Mouse (Mus musculus) myocyte (in vitro differentiated cells): Measurements from ENCODE around the gene Sos1. TPM values are rescaled to one million over a fixed set of nuclear protein-coding genes. Genes with fewer than 3 reads are reported as not detected.
A peak's percentile ranks its signal among the peaks of the same experiment; 100 is the strongest.

ENCODE experiments used
- H3K27me3 ChIP-seq: one replicate; pipeline ENCODE4 v1.6.1; 2011; ENCODE audit not compliant: control insufficient read depth, insufficient read depth, insufficient read length
- H3K36me3 ChIP-seq: one replicate; pipeline ENCODE4 v1.6.1; 2011; ENCODE audit not compliant: control insufficient read depth, insufficient read depth
- H3K4me2 ChIP-seq: one replicate; pipeline ENCODE4 v1.6.1; 2011; ENCODE audit warnings: low read depth, control low read depth
- H3K4me3 ChIP-seq: one replicate; pipeline ENCODE4 v1.5.1; 2011; ENCODE audit warnings: mild to moderate bottlenecking, control low read depth, moderate library complexity
- H3K79me2 ChIP-seq: one replicate; pipeline ENCODE4 v1.6.1; 2011; ENCODE audit not compliant: control insufficient read depth, insufficient read depth
- H3ac ChIP-seq: one replicate; pipeline ENCODE4 v1.6.1; 2011; ENCODE audit not compliant: control insufficient read depth, insufficient read length
- CEBPB ChIP-seq: IDR thresholded peaks from 2 replicates; pipeline ENCODE4 v1.6.1; 2011; ENCODE audit warnings: mild to moderate bottlenecking, moderate library complexity; ENCODE audit not compliant: poor library complexity, insufficient read depth, severe bottlenecking
- E2F4 ChIP-seq: IDR thresholded peaks from one replicate; pipeline ENCODE4 v1.6.1; 2011; ENCODE audit warnings: mild to moderate bottlenecking, control low read depth, moderate library complexity; ENCODE audit not compliant: insufficient read depth
- MAX ChIP-seq: IDR thresholded peaks from one replicate; pipeline ENCODE4 v1.6.1; 2011; ENCODE audit warnings: low read depth, mild to moderate bottlenecking, control low read depth
- MYOD1 ChIP-seq, 3 experiments: IDR thresholded peaks; one replicate each; pipeline ENCODE4 v1.6.1; 2011; ENCODE audit warnings: control low read depth in 2 of 3, low read depth in 2 of 3, mild to moderate bottlenecking in 2 of 3, moderate library complexity in 1 of 3; ENCODE audit not compliant: insufficient read length in 2 of 3, control insufficient read depth in 1 of 3
- MYOG ChIP-seq, 3 experiments: IDR thresholded peaks; one replicate each; pipeline ENCODE4 v1.6.1; 2011; ENCODE audit warnings: control low read depth in 2 of 3, low read depth in 2 of 3, mild to moderate bottlenecking in 2 of 3; ENCODE audit not compliant: insufficient read length in 2 of 3, control insufficient read depth in 1 of 3, insufficient read depth in 1 of 3
- POLR2A ChIP-seq: IDR thresholded peaks from one replicate; pipeline ENCODE4 v1.6.1; 2011; ENCODE audit warnings: low read depth, mild to moderate bottlenecking, control low read depth, moderate library complexity; ENCODE audit not compliant: insufficient read length
- POLR2AphosphoS2 ChIP-seq: IDR thresholded peaks from one replicate; pipeline ENCODE4 v1.6.1; 2011; ENCODE audit warnings: low read depth, control low read depth; ENCODE audit not compliant: insufficient read length
- REST ChIP-seq: IDR thresholded peaks from one replicate; pipeline ENCODE4 v1.6.1; 2011; ENCODE audit warnings: mild to moderate bottlenecking, control low read depth, moderate library complexity; ENCODE audit not compliant: insufficient read depth, insufficient read length
- SRF ChIP-seq: IDR thresholded peaks from one replicate; pipeline ENCODE4 v1.6.1; 2011; ENCODE audit warnings: low read depth; ENCODE audit not compliant: control insufficient read depth, insufficient read length
- TCF12 ChIP-seq: IDR thresholded peaks from one replicate; pipeline ENCODE4 v1.6.1; 2011; ENCODE audit warnings: mild to moderate bottlenecking, control low read depth; ENCODE audit not compliant: poor library complexity, insufficient read depth, severe bottlenecking
- TCF3 ChIP-seq: IDR thresholded peaks from one replicate; pipeline ENCODE4 v1.6.1; 2011; ENCODE audit warnings: low read depth, control low read depth; ENCODE audit not compliant: insufficient read length
- USF1 ChIP-seq: IDR thresholded peaks from one replicate; pipeline ENCODE4 v1.6.1; 2011; ENCODE audit warnings: low read depth, mild to moderate bottlenecking, control low read depth, moderate library complexity
- polyA plus RNA-seq: library from polyadenylated mRNA; unstranded; fragments of >200 nt; fragmentation: generic; extraction: Trizol; gene quantifications from one replicate; pipeline ENCODE4 v1.2.1, GENCODE M21; 2012; ENCODE audit warnings: missing spikeins

Sos1 gene
- polyA plus RNA-seq, 1 experiment: 4.7 TPM

- Histone ChIP-seq H3K36me3 (peaks cover 47% of the 10 kb centered on the region), H3K27me3 (no peaks in the 10 kb centered on the region), H3K79me2 (no peaks in the 10 kb centered on the region), H3K4me3 (no peak overlapping the region), H3K4me2 (no peak overlapping the region), H3ac (no peak overlapping the region)
- TF ChIP-seq POLR2AphosphoS2 (no peak), CEBPB (no peak), E2F4 (no peak), REST (no peak), MYOD1 (IDR thresholded peaks at IDR 0.05; ENCODE audit: control insufficient read depth in 1 of 3, insufficient read length in 2 of 3, low read depth in 2 of 3) (no peak), TCF12 (no peak), SRF (no peak), POLR2A (no peak), MAX (no peak), USF1 (no peak), TCF3 (no peak), MYOG (IDR thresholded peaks at IDR 0.05; ENCODE audit: control insufficient read depth in 1 of 3, insufficient read depth in 1 of 3, insufficient read length in 2 of 3, low read depth in 2 of 3) (no peak)
These were observed 61.6 kb downstream of the Sos1 start for GRCm38 (mm10) chr17:80418572-80419210.

GRCm38 (mm10) chr17:80411182-80411581 lies 69.1 kb downstream of the Sos1 start:
- no peak overlapping the region for H3ac ChIP-seq
- TF ChIP-seq REST (no peak), TCF12 (no peak), POLR2A (no peak), USF1 (no peak), SRF (no peak), CEBPB (no peak), TCF3 (no peak), MYOD1 (IDR thresholded peaks at IDR 0.05; ENCODE audit: control insufficient read depth in 1 of 3, insufficient read length in 2 of 3, low read depth in 2 of 3) (no peak), E2F4 (no peak), MYOG (IDR thresholded peaks at IDR 0.05; ENCODE audit: control insufficient read depth in 1 of 3, insufficient read depth in 1 of 3, insufficient read length in 2 of 3, low read depth in 2 of 3) (no peak), POLR2AphosphoS2 (no peak), MAX (no peak)
- no peak overlapping the region for H3K4me2 ChIP-seq
- no peaks in the 10 kb centered on the region for H3K79me2 ChIP-seq
- H3K36me3 ChIP-seq: peaks cover 59% of the 10 kb centered on the region
- H3K4me3 ChIP-seq: no peak overlapping the region
- H3K27me3 ChIP-seq: no peaks in the 10 kb centered on the region

- H3K4me3 ChIP-seq: no peak overlapping the region
- TF ChIP-seq SRF: no peak
- no peak for TF ChIP-seq MYOD1 (IDR thresholded peaks at IDR 0.05; ENCODE audit: control insufficient read depth in 1 of 3, insufficient read length in 2 of 3, low read depth in 2 of 3)
- no peak for TF ChIP-seq REST
- no peak for TF ChIP-seq E2F4
- TF ChIP-seq POLR2AphosphoS2: no peak
- no peak for TF ChIP-seq USF1
- peaks cover 36% of the 10 kb centered on the region for H3K36me3 ChIP-seq
- no peak overlapping the region for H3K4me2 ChIP-seq
- no peaks in the 10 kb centered on the region for H3K27me3 ChIP-seq
- no peaks in the 10 kb centered on the region for H3K79me2 ChIP-seq
- no peak overlapping the region for H3ac ChIP-seq
These were observed 82.0 kb downstream of the Sos1 start for GRCm38 (mm10) chr17:80398243-80398642.

- Histone ChIP-seq H3K36me3 (no peaks in the 10 kb centered on the region), H3K4me3 (no peak overlapping the region)
- TF ChIP-seq USF1 (peak; percentile 56), POLR2AphosphoS2 (no peak), MYOG (IDR thresholded peaks at IDR 0.05; ENCODE audit: control insufficient read depth in 1 of 3, insufficient read depth in 1 of 3, insufficient read length in 2 of 3, low read depth in 2 of 3) (no peak), TCF12 (no peak), MYOD1 (IDR thresholded peaks at IDR 0.05; ENCODE audit: control insufficient read depth in 1 of 3, insufficient read length in 2 of 3, low read depth in 2 of 3) (no peak), POLR2A (no peak), E2F4 (no peak), CEBPB (no peak)
These were observed 88.5 kb downstream of the Sos1 start for GRCm38 (mm10) chr17:80391423-80392403.

More at GRCm38 (mm10) chr17:80391423-80392403, 88.5 kb downstream of the Sos1 start:
- Histone ChIP-seq H3K27me3 (no peaks in the 10 kb centered on the region), H3K79me2 (no peaks in the 10 kb centered on the region), H3K4me2 (peak overlapping the region; percentile 60), H3ac (no peak overlapping the region)
